9 mouse cellular contexts compared by ENCODE assay signal in the genomic region with DNA sequence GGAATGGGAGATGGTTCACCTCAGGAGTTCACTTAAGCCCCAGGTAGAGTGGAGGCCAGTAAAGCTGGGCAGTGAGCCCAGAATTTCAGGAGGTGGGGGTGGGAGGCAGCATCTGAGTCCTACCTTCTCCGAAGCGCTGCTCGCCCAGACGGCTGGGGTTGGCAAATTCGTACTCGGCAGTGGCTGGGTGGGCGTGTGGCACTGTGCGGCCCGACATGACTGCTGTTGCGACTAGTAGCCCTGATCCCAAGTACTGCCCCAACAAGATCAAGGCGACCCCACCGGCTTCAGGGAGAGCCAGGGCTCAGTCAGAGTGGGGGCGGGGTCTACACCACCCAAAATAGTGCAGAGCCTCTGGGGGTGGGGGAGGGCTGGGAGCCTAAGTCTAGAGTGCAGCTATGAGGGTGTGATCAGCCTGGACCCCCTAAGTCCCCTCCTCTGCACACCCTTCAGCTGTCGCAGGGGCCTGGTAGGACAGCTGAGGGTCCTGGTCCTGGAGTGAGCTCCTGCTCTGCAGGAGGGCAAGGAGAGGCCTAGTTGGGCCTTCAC. TPM values are rescaled to one million over a fixed set of nuclear protein-coding genes. Genes with fewer than 3 reads are reported as not detected.
DNase-seq lines count a peak whose midpoint lies in the region; ATAC-seq and TF ChIP-seq lines count a peak whose summit lies in the region.
"Had no signal": no experiment of that assay in that cellular context is flagged by ENCODE, and none has a peak within 500 bp of the region (broad histone marks: within the 10 kb centered on the region; RNA-seq: fewer than 3 reads in every experiment).

A gene (minus strand): TSS at position 301 of the 549 bp plus-strand sequence.

- no peaks in the 10 kb centered on the region for H3K27me3 ChIP-seq in intestine, embryonic 14.5 days (replicated peaks; ENCODE audit: control insufficient read depth, insufficient read depth, low read length)
- no peaks in the 10 kb centered on the region for H3K27me3 ChIP-seq in myocyte (ENCODE audit: control insufficient read depth, insufficient read depth, insufficient read length)

- peak; percentile 50; the same call in 1 of the 2 replicates for ATAC-seq in intestine, embryonic 14.5 days (replicated peaks; ENCODE audit: low FRiP score, low TSS enrichment, low read depth)
- no peak for ATAC-seq in frontal cortex, adult (ENCODE audit: low TSS enrichment)

- no peaks in the 10 kb centered on the region for H3K36me3 ChIP-seq in intestine, embryonic 14.5 days (ENCODE audit: control insufficient read depth, insufficient read depth, low read length)
- peaks cover 12% of the 10 kb centered on the region for H3K36me3 ChIP-seq in myocyte (ENCODE audit: control insufficient read depth, insufficient read depth)

- H3K79me2 ChIP-seq in myocyte (ENCODE audit: control insufficient read depth, insufficient read depth): peaks cover 10% of the 10 kb centered on the region

- 74% methylated on average over 14 of the region's 14 CpGs for whole genome bisulfite sequencing in intestine, embryonic 14.5 days

- no peak for TF ChIP-seq CTCF in embryonic fibroblast, embryonic 13.5 days (IDR thresholded peaks at IDR 0.05; ENCODE audit: borderline replicate concordance, insufficient read depth, low read length)

- peak within 1 kb of the TSS; percentile 43 for H3K4me3 ChIP-seq in embryonic fibroblast, embryonic 13.5 days (ENCODE audit: insufficient read depth, low read length)
- peak within 1 kb of the TSS; percentile 8; the same call in 1 of the 2 replicates for H3K4me3 ChIP-seq in intestine, embryonic 14.5 days (ENCODE audit: low read depth, low read length)
- peak within 1 kb of the TSS; percentile 76 for H3K4me3 ChIP-seq in myocyte

- peak within 1 kb of the TSS; percentile 90 for H3K27ac ChIP-seq in embryonic fibroblast, embryonic 13.5 days (ENCODE audit: insufficient read depth, low read length)
- H3K27ac ChIP-seq in intestine, embryonic 14.5 days (ENCODE audit: low read depth): peak within 1 kb of the TSS; percentile 29; the same call in 1 of the 2 replicates
- H3K27ac ChIP-seq: liver, embryonic 14.5 days had no signal

- H3ac ChIP-seq in myocyte (ENCODE audit: control insufficient read depth, insufficient read length): peak within 1 kb of the TSS; percentile 85

- no peak within 1 kb of the TSS for H3K9ac ChIP-seq in intestine, embryonic 14.5 days (ENCODE audit: low read length)
- H3K9ac ChIP-seq: liver, embryonic 14.5 days had no signal

- no peaks in the 10 kb centered on the region for H3K9me3 ChIP-seq in intestine, embryonic 14.5 days (ENCODE audit: control insufficient read depth, low read length)

- DNase-seq in lung, adult 18-20 months: peak; percentile 22 to 52
- DNase-seq in lung, postnatal 25 days (ENCODE audit: low spot score): no peak
- no peak for DNase-seq in intestine, embryonic 14.5 days (ENCODE audit: low spot score)
- no peak for DNase-seq in layer of hippocampus, adult 11-12 months (ENCODE audit: low spot score)
- DNase-seq in spleen, postnatal 10 days (ENCODE audit: low spot score in 2 of 2): no peak

- H3K4me1 ChIP-seq in embryonic fibroblast, embryonic 13.5 days (ENCODE audit: control insufficient read depth, insufficient read depth, low read length): peaks cover 12% of the 10 kb centered on the region
- no peaks in the 10 kb centered on the region; the same call in 1 of the 2 replicates for H3K4me1 ChIP-seq in intestine, embryonic 14.5 days (replicated peaks; ENCODE audit: control insufficient read depth, insufficient read depth, low read length)

- peak within 1 kb of the TSS; percentile 24; the same call in 1 of the 2 replicates for H3K4me2 ChIP-seq in intestine, embryonic 14.5 days (ENCODE audit: low read length)
- peak within 1 kb of the TSS; percentile 87 for H3K4me2 ChIP-seq in myocyte (ENCODE audit: low read depth)

- no peak for TF ChIP-seq POLR2A in embryonic fibroblast, embryonic 13.5 days (IDR thresholded peaks at IDR 0.05; ENCODE audit: low read depth, low read length)
- peak; percentile 75 for TF ChIP-seq POLR2A in myocyte (IDR thresholded peaks at IDR 0.05; ENCODE audit: insufficient read length, low read depth)

TF ChIP-seq in myocyte, 11 proteins besides CTCF, POLR2A, EP300 and RAD21:
- TF ChIP-seq TCF3 (IDR thresholded peaks at IDR 0.05; ENCODE audit: insufficient read length, low read depth): no peak
- TF ChIP-seq SRF (IDR thresholded peaks at IDR 0.05; ENCODE audit: control insufficient read depth, insufficient read length, low read depth): no peak
- TF ChIP-seq POLR2AphosphoS2 (IDR thresholded peaks at IDR 0.05; ENCODE audit: insufficient read length, low read depth): peak; percentile 36
- TF ChIP-seq MYOG (IDR thresholded peaks at IDR 0.05; ENCODE audit: control insufficient read depth in 1 of 3, insufficient read depth in 1 of 3, insufficient read length in 2 of 3, low read depth in 2 of 3): peak in 2 of 3 experiments; percentile 85 to 93
- peak in 2 of 3 experiments; percentile 58 to 77 for TF ChIP-seq MYOD1 (IDR thresholded peaks at IDR 0.05; ENCODE audit: control insufficient read depth in 1 of 3, insufficient read length in 2 of 3, low read depth in 2 of 3)
- TF ChIP-seq MAX (IDR thresholded peaks at IDR 0.05; ENCODE audit: low read depth): no peak
- TF ChIP-seq CEBPB (IDR thresholded peaks at IDR 0.05; ENCODE audit: insufficient read depth, poor library complexity, severe bottlenecking): no peak
- no peak for TF ChIP-seq E2F4 (IDR thresholded peaks at IDR 0.05; ENCODE audit: insufficient read depth)

RNA-seq across cellular contexts. Expression of the gene that starts here (rescaled TPM):
- polyA plus RNA-seq in embryonic fibroblast, embryonic 13.5 days (2011; ENCODE audit: insufficient read length, low read depth, missing spikeins): 1.6 and 3.8 TPM in 2 replicates
- 2.1 and 4.0 TPM in 2 replicates for polyA plus RNA-seq in intestine, embryonic 14.5 days (2014; fragmentation: Nextera tagmentation; extraction: Ambion mirVana)
- polyA plus RNA-seq in myocyte (2012; fragmentation: generic; extraction: Trizol): 249 TPM

Comparison
In these comparisons a context has a peak if more than half of its experiments do, and no peak if none do; other contexts are left out.
1. RNA of the gene that starts here (polyA plus RNA-seq): 249 TPM in myocyte (single experiment); 2.1 to 4.0 TPM in intestine, embryonic 14.5 days and 1.6 to 3.8 TPM in embryonic fibroblast, embryonic 13.5 days; every median in the first group is over 10 times any median in the second.
2. DNase-seq: peak in lung, adult 18-20 months (2 of 2); none in lung, postnatal 25 days (single experiment), intestine, embryonic 14.5 days (single experiment), layer of hippocampus, adult 11-12 months (single experiment) and spleen, postnatal 10 days (0 of 2).
3. H3K4me3 ChIP-seq: peak in every context shown above with its lines; median percentile 76 in myocyte; 43 in embryonic fibroblast, embryonic 13.5 days; 8 in intestine, embryonic 14.5 days.